Mouse (Mus musculus) G1E (cell line): ENCODE results near the gene Treml4.

Experiments used
- CTCF ChIP-seq: IDR thresholded peaks from 2 replicates; pipeline ENCODE4 v1.5.1; 2012; ENCODE audit warnings: low read depth, low read length, inconsistent platforms, mixed read lengths
- POLR2AphosphoS5 ChIP-seq: IDR thresholded peaks from 2 replicates; pipeline ENCODE4 v1.6.1; 2012; ENCODE audit warnings: low read depth, low read length, inconsistent platforms; ENCODE audit not compliant: insufficient replicate concordance

- TF ChIP-seq CTCF (peak; percentile 92), POLR2AphosphoS5 (no peak)
Observed at GRCm38 (mm10) chr17:48274885-48275284, 10.8 kb downstream of the Treml4 start.
